Mouse (Mus musculus) liver, adult 2 months (tissue): ENCODE results near the gene Pecam1. TPM values are rescaled to one million over a fixed set of nuclear protein-coding genes. Genes with fewer than 3 reads are reported as not detected.

Experiments used
- DNase-seq: peaks from one replicate; pipeline ENCODE4 v3.0.0-alpha.2; 2011; ENCODE audit warnings: low read depth, low spot score; ENCODE audit errors: extremely low read depth
- H3K27ac ChIP-seq: fragments of 200-500 bp; replicated peaks from 2 replicates; pipeline ENCODE4 v1.5.1; 2012; ENCODE audit warnings: low read depth, mild to moderate bottlenecking, control low read depth, inconsistent platforms, low read length; ENCODE audit not compliant: insufficient read depth
- H3K27me3 ChIP-seq: fragments of 200-500 bp; 2 replicates; pipeline ENCODE4 v1.6.1; 2012; ENCODE audit warnings: mild to moderate bottlenecking, moderate library complexity, low read length, inconsistent platforms; ENCODE audit not compliant: control insufficient read depth, insufficient read depth
- H3K36me3 ChIP-seq: fragments of 200-500 bp; 2 replicates; pipeline ENCODE4 v1.6.1; 2012; ENCODE audit warnings: low read length, inconsistent platforms; ENCODE audit not compliant: control insufficient read depth, insufficient read depth
- H3K4me1 ChIP-seq: fragments of 200-500 bp; 2 replicates; pipeline ENCODE4 v1.6.1; 2011; ENCODE audit warnings: low read length; ENCODE audit not compliant: control insufficient read depth, insufficient read depth
- H3K4me3 ChIP-seq: fragments of 200-500 bp; 2 replicates; pipeline ENCODE4 v1.5.1; 2011; ENCODE audit warnings: low read depth, mild to moderate bottlenecking, control low read depth, low read length, moderate library complexity; ENCODE audit not compliant: insufficient read depth
- H3K79me2 ChIP-seq: fragments of 200-500 bp; 2 replicates; pipeline ENCODE4 v1.6.1; 2012; ENCODE audit warnings: inconsistent platforms, mild to moderate bottlenecking, low read length, moderate library complexity; ENCODE audit not compliant: control insufficient read depth, insufficient read depth
- H3K9ac ChIP-seq: fragments of 200-500 bp; 2 replicates; pipeline ENCODE4 v1.6.1; 2012; ENCODE audit warnings: low read depth, mild to moderate bottlenecking, control low read depth, inconsistent platforms, low read length
- CTCF ChIP-seq: fragments of 200-500 bp; IDR thresholded peaks from 2 replicates; pipeline ENCODE4 v1.5.1; 2011; ENCODE audit warnings: low read depth, low read length, control low read depth
- POLR2A ChIP-seq: fragments of 200-500 bp; IDR thresholded peaks from 2 replicates; pipeline ENCODE4 v1.6.1; 2011; ENCODE audit warnings: low read length, control low read depth; ENCODE audit not compliant: insufficient read depth; ENCODE audit errors: extremely low read depth
- WGBS: fragments of 180-500 bp; shearing (Covaris S2); methylation state at CpG from one replicate; pipeline ENCODE4 v1.1.7; 2018; 5-methylcytosine and 5-hydroxymethylcytosine counted together
- polyA plus RNA-seq: library from polyadenylated mRNA; depleted of rRNA; stranded (reverse); fragments of >200 nt; gene quantifications from 2 replicates; pipeline ENCODE4 v1.2.3, GENCODE M21; 2012
- total RNA-seq: library from RNA; depleted of rRNA; stranded (reverse); fragments of >200 nt; gene quantifications from 2 replicates; pipeline ENCODE4 v1.2.3, GENCODE M21; 2014

Gene Pecam1
- total and polyA plus RNA-seq, 2 experiments, result 5.4 to 14.6 TPM

GRCm38 (mm10) chr11:106709227-106709985, 41.0 kb downstream of the Pecam1 start:
- 49% methylated on average over 15 of the region's 15 CpGs for WGBS

GRCm38 (mm10) chr11:106707866-106708265, 42.6 kb downstream of the Pecam1 start:
- Histone ChIP-seq H3K4me1 (no peaks in the 10 kb centered on the region), H3K36me3 (no peaks in the 10 kb centered on the region), H3K79me2 (no peaks in the 10 kb centered on the region), H3K9ac (no peak overlapping the region), H3K27ac (no peak overlapping the region), H3K4me3 (no peak overlapping the region), H3K27me3 (no peaks in the 10 kb centered on the region)
- DNase-seq, result no peak
- 71% methylated on average over 3 of the region's 3 CpGs for WGBS
- TF ChIP-seq POLR2A (no peak), CTCF (no peak)

More at GRCm38 (mm10) chr11:106709227-106709985, 41.0 kb downstream of the Pecam1 start:
- no peak for TF ChIP-seq POLR2A
- no peak for TF ChIP-seq CTCF
- Histone ChIP-seq H3K27ac (no peak overlapping the region), H3K27me3 (no peaks in the 10 kb centered on the region), H3K79me2 (no peaks in the 10 kb centered on the region), H3K4me1 (no peaks in the 10 kb centered on the region), H3K9ac (no peak overlapping the region), H3K36me3 (no peaks in the 10 kb centered on the region), H3K4me3 (no peak overlapping the region)
- DNase-seq, result no peak

- no peak for DNase-seq
- Histone ChIP-seq H3K9ac (no peak overlapping the region), H3K79me2 (no peaks in the 10 kb centered on the region), H3K4me1 (no peaks in the 10 kb centered on the region), H3K4me3 (no peak overlapping the region), H3K27me3 (no peaks in the 10 kb centered on the region), H3K36me3 (no peaks in the 10 kb centered on the region), H3K27ac (no peak overlapping the region)
- 88% methylated on average over 8 of the region's 8 CpGs for WGBS
- TF ChIP-seq POLR2A (no peak), CTCF (no peak)
Observed at GRCm38 (mm10) chr11:106707085-106707484, 43.3 kb downstream of the Pecam1 start.

- H3K9ac ChIP-seq, result no peak overlapping the region
- no peak overlapping the region for H3K4me3 ChIP-seq
- DNase-seq, result no peak
- TF ChIP-seq POLR2A, result no peak
- TF ChIP-seq CTCF, result no peak
- no peaks in the 10 kb centered on the region for H3K79me2 ChIP-seq
- H3K4me1 ChIP-seq, result no peaks in the 10 kb centered on the region
- WGBS, result 73% methylated on average over 4 of the region's 4 CpGs
- no peaks in the 10 kb centered on the region for H3K36me3 ChIP-seq
- no peak overlapping the region for H3K27ac ChIP-seq
- no peaks in the 10 kb centered on the region for H3K27me3 ChIP-seq
Observed at GRCm38 (mm10) chr11:106706212-106706611, 44.2 kb downstream of the Pecam1 start.

GRCm38 (mm10) chr11:106704399-106705111, 45.9 kb downstream of the Pecam1 start:
- H3K4me1 ChIP-seq, result no peaks in the 10 kb centered on the region
- DNase-seq, result no peak
- TF ChIP-seq CTCF, result no peak
- TF ChIP-seq POLR2A, result no peak
- no peak overlapping the region for H3K27ac ChIP-seq
- no peaks in the 10 kb centered on the region for H3K79me2 ChIP-seq
- H3K9ac ChIP-seq, result no peak overlapping the region
- no peaks in the 10 kb centered on the region for H3K27me3 ChIP-seq
- H3K36me3 ChIP-seq, result no peaks in the 10 kb centered on the region
- 79% methylated on average over 9 of the region's 9 CpGs for WGBS
- H3K4me3 ChIP-seq, result no peak overlapping the region

- no peak for DNase-seq
- no peaks in the 10 kb centered on the region for H3K27me3 ChIP-seq
- H3K4me3 ChIP-seq, result no peak overlapping the region
- H3K79me2 ChIP-seq, result no peaks in the 10 kb centered on the region
- no peaks in the 10 kb centered on the region for H3K36me3 ChIP-seq
- H3K9ac ChIP-seq, result no peak overlapping the region
- no peaks in the 10 kb centered on the region for H3K4me1 ChIP-seq
- TF ChIP-seq CTCF, result no peak
- TF ChIP-seq POLR2A, result no peak
- no peak overlapping the region for H3K27ac ChIP-seq
- WGBS, result 81% methylated on average over 7 of the region's 7 CpGs
Observed at GRCm38 (mm10) chr11:106703931-106704330, 46.5 kb downstream of the Pecam1 start.
